Mouse (Mus musculus) CH12.LX (cell line): ENCODE results near the gene Usp5. TPM values are rescaled to one million over a fixed set of nuclear protein-coding genes. Genes with fewer than 3 reads are reported as not detected.

Source experiments
- DNase-seq: peaks from one replicate; pipeline ENCODE4 v3.0.0-alpha.2; 2013; ENCODE audit errors: extremely low read depth
- H3K27ac ChIP-seq: 2 replicates; pipeline ENCODE4 v1.5.1; 2012; ENCODE audit warnings: low read depth, mild to moderate bottlenecking, control low read depth, moderate library complexity; ENCODE audit not compliant: insufficient read depth
- H3K27me3 ChIP-seq: replicated peaks from 2 replicates; pipeline ENCODE3; 2012; ENCODE audit warnings: inconsistent platforms
- H3K36me3 ChIP-seq, 2 experiments: replicated peaks in 1 of 2; 2 replicates each; pipeline versions ENCODE3 to v1.6.1; 2012; ENCODE audit warnings: inconsistent platforms in 1 of 2, low read length in 1 of 2, mild to moderate bottlenecking in 1 of 2, mixed read lengths in 1 of 2, moderate library complexity in 1 of 2; ENCODE audit not compliant: control insufficient read depth in 1 of 2, insufficient read depth in 1 of 2
- H3K4me1 ChIP-seq, 2 experiments: 2 replicates each; pipeline ENCODE4 v1.6.1; 2012; ENCODE audit warnings: inconsistent platforms in 1 of 2, moderate library complexity in 1 of 2; ENCODE audit not compliant: insufficient read depth in 2 of 2, control insufficient read depth in 1 of 2
- H3K4me2 ChIP-seq: 2 replicates; pipeline ENCODE4 v1.6.1; 2012; ENCODE audit warnings: low read depth, mild to moderate bottlenecking, control low read depth; ENCODE audit not compliant: poor library complexity, insufficient read depth, severe bottlenecking
- H3K4me3 ChIP-seq, 3 experiments: fragments of 150-350 bp in 1 of 3; sonication (generic) in 1 of 3; replicated peaks in 1 of 3; 2 replicates each; pipeline versions ENCODE3 to v1.5.1; 2011 to 2012; ENCODE audit warnings: low read depth in 2 of 3, low read length in 2 of 3, mild to moderate bottlenecking in 2 of 3, moderate library complexity in 2 of 3, control low read depth in 1 of 3, improper control_type of control experiment in 1 of 3, inconsistent platforms in 1 of 3, mixed read lengths in 1 of 3; ENCODE audit not compliant: poor library complexity in 1 of 3
- H3K79me2 ChIP-seq: replicated peaks from 2 replicates; pipeline ENCODE4 v1.6.1; 2012; ENCODE audit warnings: mild to moderate bottlenecking, moderate library complexity; ENCODE audit not compliant: control insufficient read depth, poor library complexity, insufficient read depth, severe bottlenecking; ENCODE audit errors: extremely low read depth
- H3K9ac ChIP-seq: 2 replicates; pipeline ENCODE4 v1.6.1; 2012; ENCODE audit warnings: low read depth, mild to moderate bottlenecking, control low read depth, moderate library complexity; ENCODE audit not compliant: insufficient read depth
- H3K9me3 ChIP-seq: replicated peaks from 2 replicates; pipeline ENCODE3; 2012; ENCODE audit warnings: low read length, inconsistent platforms, mixed read lengths
- BHLHE40 ChIP-seq: IDR thresholded peaks from 2 replicates; pipeline ENCODE4 v1.6.1; 2011; ENCODE audit warnings: mild to moderate bottlenecking, low read depth, low read length, improper control_type of control experiment
- ELF1 ChIP-seq: IDR thresholded peaks from 2 replicates; pipeline ENCODE4 v1.6.1; 2014; ENCODE audit warnings: low read depth, mild to moderate bottlenecking, inconsistent platforms, low read length, improper control_type of control experiment
- IRF4 ChIP-seq: IDR thresholded peaks from 2 replicates; pipeline ENCODE4 v1.6.1; 2014; ENCODE audit warnings: low read depth, mild to moderate bottlenecking, inconsistent platforms, low read length, improper control_type of control experiment
- JUN ChIP-seq: IDR thresholded peaks from 2 replicates; pipeline ENCODE4 v1.6.1; 2011; ENCODE audit warnings: low read depth, mild to moderate bottlenecking, low read length, improper control_type of control experiment, moderate library complexity; ENCODE audit not compliant: insufficient read depth
- JUND ChIP-seq: conservative IDR thresholded peaks from 2 replicates; pipeline ENCODE4 v1.6.1; 2011; ENCODE audit warnings: low read depth, low read length, improper control_type of control experiment
- MAFK ChIP-seq: IDR thresholded peaks from 2 replicates; pipeline ENCODE4 v1.6.1; 2011; ENCODE audit warnings: low read length, improper control_type of control experiment; ENCODE audit not compliant: insufficient replicate concordance
- MAX ChIP-seq: IDR thresholded peaks from 2 replicates; pipeline ENCODE4 v1.6.1; 2011; ENCODE audit warnings: low read length, improper control_type of control experiment
- MXI1 ChIP-seq: IDR thresholded peaks from 2 replicates; pipeline ENCODE4 v1.6.1; 2011; ENCODE audit warnings: mild to moderate bottlenecking, low read depth, low read length, improper control_type of control experiment
- NRF1 ChIP-seq: IDR thresholded peaks from 2 replicates; pipeline ENCODE4 v1.6.1; 2014; ENCODE audit warnings: low read depth, mild to moderate bottlenecking, inconsistent platforms, low read length, improper control_type of control experiment, moderate library complexity
- PAX5 ChIP-seq: IDR thresholded peaks from 2 replicates; pipeline ENCODE4 v1.6.1; 2012; ENCODE audit warnings: low read length, inconsistent platforms, mixed read lengths
- RCOR1 ChIP-seq: conservative IDR thresholded peaks from 2 replicates; pipeline ENCODE4 v1.6.1; 2012; ENCODE audit warnings: low read depth, mild to moderate bottlenecking, inconsistent platforms, low read length, improper control_type of control experiment
- TBP ChIP-seq: conservative IDR thresholded peaks from 2 replicates; pipeline ENCODE4 v1.6.1; 2011; ENCODE audit warnings: low read depth, low read length, improper control_type of control experiment
- TCF12 ChIP-seq: IDR thresholded peaks from 2 replicates; pipeline ENCODE4 v1.6.1; 2014; ENCODE audit warnings: low read depth, mild to moderate bottlenecking, inconsistent platforms, low read length, improper control_type of control experiment
- USF2 ChIP-seq: conservative IDR thresholded peaks from 2 replicates; pipeline ENCODE4 v1.6.1; 2011; ENCODE audit warnings: low read depth, low read length, improper control_type of control experiment
- ZNF384 ChIP-seq: IDR thresholded peaks from 2 replicates; pipeline ENCODE4 v1.6.1; 2012; ENCODE audit warnings: low read depth, low read length, improper control_type of control experiment, inconsistent platforms
- dilution Hi-C: fragments of 300-500 bp; cut with MboI; formaldehyde crosslinking; loops from 2 replicates; pipeline ENCODE4 v1.14.3; 2020; ENCODE audit warnings: low sequenced_read_pairs; ENCODE audit not compliant: extremely low pct_unique_long_range_greater_than_20kb, extremely low pct_ligation_motif_present
- in situ Hi-C: fragments of 300-500 bp; cut with MboI; formaldehyde crosslinking; loops from 3 replicates; pipeline ENCODE4 v1.14.3; 2019; ENCODE audit warnings: low sequenced_read_pairs, low pct_ligation_motif_present, low pct_unique_long_range_greater_than_20kb, mixed read lengths
- polyA plus RNA-seq: library from polyadenylated mRNA; unstranded; fragments of >175 nt; gene quantifications from 2 replicates; pipeline ENCODE4 v1.2.1, GENCODE M21; 2012; ENCODE audit warnings: low read depth; ENCODE audit not compliant: insufficient read length
- total RNA-seq, 2 experiments: library from RNA; depleted of rRNA; stranded (reverse); fragments of 300-350 nt in 1 of 2; fragments of >200 nt in 1 of 2; gene quantifications; 2 replicates each; pipeline ENCODE4 v1.2.3; 2012 to 2014

The Usp5 gene
- total and polyA plus RNA-seq, 3 experiments: 79.8 to 107 (median 103) TPM

GRCm38 (mm10) chr6:124779222-124779983 lies 49.9 kb downstream of the Usp5 start, which contains the start of gene Lrrc23:
Gene Lrrc23 (minus strand): TSS chr6:124779727.
- Histone ChIP-seq H3K9ac (no peak within 1 kb of the TSS), H3K27ac (no peak within 1 kb of the TSS), H3K4me2 (peak within 1 kb of the TSS; percentile 42; the same call in 1 of the 2 replicates), H3K27me3 (peaks cover 11% of the 10 kb centered on the region), H3K36me3 (no peaks in the 10 kb centered on the region), H3K4me1 (peaks cover 6 to 11% of the 10 kb centered on the region in 2 experiments; a peak in 3 of 4 replicates), H3K4me3 (no peak within 1 kb of the TSS), H3K9me3 (peaks cover 5% of the 10 kb centered on the region), H3K79me2 (no peaks in the 10 kb centered on the region)
- dilution Hi-C loops: no loop called here
- in situ Hi-C loops: no loop called here
- TF ChIP-seq RCOR1 (no peak), JUND (no peak), MXI1 (peak; percentile 51)
- no peak for DNase-seq

- Histone ChIP-seq H3K27ac (no peak overlapping the region), H3K4me1 (peaks cover 7 to 33% of the 10 kb centered on the region in 2 experiments), H3K4me3 (no peak overlapping the region), H3K79me2 (no peaks in the 10 kb centered on the region), H3K36me3 (peaks cover 14 to 23% of the 10 kb centered on the region in 2 experiments), H3K9ac (no peak overlapping the region), H3K27me3 (peaks cover 19% of the 10 kb centered on the region), H3K9me3 (no peaks in the 10 kb centered on the region), H3K4me2 (no peak overlapping the region)
- DNase-seq: no peak
- in situ Hi-C loops: no loop called here
- TF ChIP-seq TCF12: no peak
- TF ChIP-seq ELF1: no peak
- TF ChIP-seq IRF4: no peak
- TF ChIP-seq NRF1: no peak
- no peak for TF ChIP-seq MAX
- no peak for TF ChIP-seq TBP
- TF ChIP-seq BHLHE40: no peak
- TF ChIP-seq USF2: no peak
- no peak for TF ChIP-seq JUN
- no peak for TF ChIP-seq MAFK
- no peak for TF ChIP-seq ZNF384
- TF ChIP-seq PAX5: no peak
- dilution Hi-C loops: no loop called here
These were observed 58.8 kb downstream of the Usp5 start for GRCm38 (mm10) chr6:124770511-124770910.
